Mouse (Mus musculus): ENCODE results near the gene Gpr3. TPM values are rescaled to one million over a fixed set of nuclear protein-coding genes. Genes with fewer than 3 reads are reported as not detected.
A peak's percentile ranks its signal among the peaks of the same experiment; 100 is the strongest.

The Gpr3 gene
- polyA plus RNA-seq, 1 experiment from 2014 or later: not detected

DNA sequence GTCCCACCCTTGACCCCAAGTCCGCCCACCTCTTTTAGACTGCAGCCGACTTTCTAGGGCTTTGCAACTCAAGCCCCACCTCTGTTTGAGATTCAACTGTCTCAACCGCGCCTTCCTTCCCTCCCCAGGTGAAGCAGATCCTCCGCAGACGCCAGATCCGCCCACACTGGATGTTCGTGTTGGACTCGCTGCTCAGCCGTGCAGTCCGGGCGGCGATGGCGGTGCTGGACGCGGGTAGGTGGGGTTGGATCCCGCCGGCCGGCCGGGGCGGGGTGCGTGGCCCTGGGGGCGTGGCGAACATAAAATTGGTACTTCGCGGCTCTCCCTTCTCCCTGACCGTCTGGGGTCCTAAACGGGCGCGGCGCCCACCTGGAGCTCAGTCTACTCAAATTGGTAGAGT, 38.9 kb upstream of the Gpr3 start:
- ATAC-seq (replicated peaks; ENCODE audit: low FRiP score): no peak
- Histone ChIP-seq H3K4me1 (replicated peaks; ENCODE audit: control insufficient read depth, insufficient read depth, low read length) (peaks cover 31% of the 10 kb centered on the region), H3K27ac (ENCODE audit: low read depth, low read length) (no peak overlapping the region), H3K36me3 (ENCODE audit: control insufficient read depth, insufficient read depth, low read length) (no peaks in the 10 kb centered on the region), H3K27me3 (replicated peaks; ENCODE audit: control insufficient read depth, insufficient read depth, low read length) (peaks cover 50% of the 10 kb centered on the region), H3K4me3 (ENCODE audit: low read depth, low read length) (peak overlapping the region; percentile 31), H3K4me2 (peak overlapping the region; percentile 57), H3K9ac (ENCODE audit: low read depth, low read length) (no peak overlapping the region), H3K9me3 (ENCODE audit: control insufficient read depth, low read length) (no peaks in the 10 kb centered on the region)
- no peak for DNase-seq (ENCODE audit: low spot score)
- WGBS: 20% methylated on average over 31 of the region's 31 CpGs

DNA sequence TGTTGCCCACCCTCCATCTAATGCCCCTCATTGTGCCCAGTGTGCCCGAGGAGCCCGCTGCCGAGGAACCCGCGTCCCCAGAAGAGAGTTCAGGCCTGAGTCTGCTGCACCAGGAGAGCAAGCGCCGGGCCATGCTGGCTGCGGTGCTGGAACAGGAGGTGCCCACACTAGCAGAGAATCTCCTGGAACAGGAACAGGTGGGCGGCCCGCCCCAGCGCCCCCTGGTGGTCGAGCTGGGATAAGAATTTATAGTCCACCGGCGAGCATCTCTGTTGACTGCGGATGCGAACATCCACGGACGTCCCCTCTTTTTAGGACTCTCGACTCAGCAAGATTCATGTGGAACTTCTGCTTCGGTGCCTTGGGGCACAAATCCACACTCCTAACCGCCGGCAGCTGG, 38.3 kb upstream of the Gpr3 start:
- H3K4me2 ChIP-seq: peak overlapping the region; percentile 57
- 7% methylated on average over 22 of the region's 22 CpGs for WGBS
- ATAC-seq (replicated peaks; ENCODE audit: low FRiP score) (no peak), DNase-seq (ENCODE audit: low spot score) (peak; percentile 89)
- peaks cover 48% of the 10 kb centered on the region for H3K27me3 ChIP-seq (replicated peaks; ENCODE audit: control insufficient read depth, insufficient read depth, low read length)
- no peaks in the 10 kb centered on the region for H3K9me3 ChIP-seq (ENCODE audit: control insufficient read depth, low read length)
- H3K36me3 ChIP-seq (ENCODE audit: control insufficient read depth, insufficient read depth, low read length): no peaks in the 10 kb centered on the region
- no peak overlapping the region for H3K27ac ChIP-seq (ENCODE audit: low read depth, low read length)
- no peak overlapping the region for H3K9ac ChIP-seq (ENCODE audit: low read depth, low read length)
- peaks cover 31% of the 10 kb centered on the region for H3K4me1 ChIP-seq (replicated peaks; ENCODE audit: control insufficient read depth, insufficient read depth, low read length)
- peak overlapping the region; percentile 31 for H3K4me3 ChIP-seq (ENCODE audit: low read depth, low read length)

DNA sequence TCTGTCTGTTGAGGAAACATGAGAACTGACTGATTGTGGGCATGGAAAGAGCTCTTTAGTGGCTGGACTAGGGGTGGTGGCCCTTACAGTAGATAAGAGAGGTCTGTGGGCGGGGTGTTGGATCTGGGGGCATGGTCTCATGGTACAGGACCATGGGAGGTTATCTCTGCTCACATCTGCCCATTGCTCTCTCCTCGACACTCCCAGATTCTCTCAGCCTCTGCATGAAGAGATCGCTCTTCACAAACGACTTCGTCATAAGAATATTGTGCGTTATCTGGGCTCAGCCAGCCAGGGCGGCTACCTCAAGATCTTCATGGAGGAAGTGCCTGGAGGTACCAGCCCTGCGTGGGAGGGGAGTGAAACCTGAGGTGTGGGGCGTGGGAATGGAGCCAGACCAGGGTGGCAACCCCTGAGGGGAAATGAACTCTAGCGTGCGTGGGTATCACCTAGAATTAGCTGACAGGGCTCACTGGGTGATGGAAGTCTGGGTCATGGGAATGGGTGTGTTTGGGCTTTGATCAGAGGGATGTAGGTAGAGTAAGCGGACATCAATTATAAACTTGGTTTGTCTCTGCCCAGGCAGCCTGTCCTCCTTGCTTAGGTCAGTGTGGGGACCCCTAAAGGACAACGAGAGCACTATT, 35.6 kb upstream of the Gpr3 start:
- Histone ChIP-seq H3K9me3 (ENCODE audit: control insufficient read depth, low read length) (no peaks in the 10 kb centered on the region), H3K27me3 (replicated peaks; ENCODE audit: control insufficient read depth, insufficient read depth, low read length) (peaks cover 43% of the 10 kb centered on the region), H3K4me1 (replicated peaks; ENCODE audit: control insufficient read depth, insufficient read depth, low read length) (peaks cover 49% of the 10 kb centered on the region), H3K9ac (ENCODE audit: low read depth, low read length) (peak overlapping the region; percentile 23; the same call in 1 of the 2 replicates), H3K4me2 (peak overlapping the region; percentile 52), H3K4me3 (ENCODE audit: low read depth, low read length) (peak overlapping the region; percentile 5; the same call in 1 of the 2 replicates), H3K27ac (ENCODE audit: low read depth, low read length) (peak overlapping the region; percentile 77), H3K36me3 (ENCODE audit: control insufficient read depth, insufficient read depth, low read length) (no peaks in the 10 kb centered on the region)
- DNase-seq (ENCODE audit: low spot score) (no peak), ATAC-seq (replicated peaks; ENCODE audit: low FRiP score) (peak; percentile 93)
- WGBS: 43% methylated on average over 13 of the region's 13 CpGs

GRCm38 (mm10) chr4:133247072-133247471, 34.7 kb upstream of the Gpr3 start:
- WGBS: 47% methylated on average over 15 of the region's 15 CpGs

GRCm38 (mm10) chr4:133244289-133244688, 32.0 kb upstream of the Gpr3 start:
- H3K9ac ChIP-seq (ENCODE audit: low read depth, low read length): no peak overlapping the region
- 30% methylated on average over 1 of the region's 1 CpGs for WGBS
- no peaks in the 10 kb centered on the region for H3K36me3 ChIP-seq (ENCODE audit: control insufficient read depth, insufficient read depth, low read length)
- H3K4me3 ChIP-seq (ENCODE audit: low read depth, low read length): no peak overlapping the region
- H3K4me2 ChIP-seq: peak overlapping the region; percentile 9; the same call in 1 of the 2 replicates
- DNase-seq (ENCODE audit: low spot score): no peak
- no peak for ATAC-seq (replicated peaks; ENCODE audit: low FRiP score)
- peaks cover 17% of the 10 kb centered on the region for H3K27me3 ChIP-seq (replicated peaks; ENCODE audit: control insufficient read depth, insufficient read depth, low read length)
- no peak overlapping the region for H3K27ac ChIP-seq (ENCODE audit: low read depth, low read length)
- H3K9me3 ChIP-seq (ENCODE audit: control insufficient read depth, low read length): no peaks in the 10 kb centered on the region
- peaks cover 57% of the 10 kb centered on the region for H3K4me1 ChIP-seq (replicated peaks; ENCODE audit: control insufficient read depth, insufficient read depth, low read length)

More at GRCm38 (mm10) chr4:133247072-133247471, 34.7 kb upstream of the Gpr3 start:
- Histone ChIP-seq H3K4me1 (replicated peaks; ENCODE audit: control insufficient read depth, insufficient read depth, low read length) (peaks cover 52% of the 10 kb centered on the region), H3K4me3 (ENCODE audit: low read depth, low read length) (peak overlapping the region; percentile 5; the same call in 1 of the 2 replicates), H3K9me3 (ENCODE audit: control insufficient read depth, low read length) (no peaks in the 10 kb centered on the region), H3K9ac (ENCODE audit: low read depth, low read length) (peak overlapping the region; percentile 36; the same call in 1 of the 2 replicates), H3K36me3 (ENCODE audit: control insufficient read depth, insufficient read depth, low read length) (no peaks in the 10 kb centered on the region), H3K27ac (ENCODE audit: low read depth, low read length) (peak overlapping the region; percentile 77), H3K4me2 (peak overlapping the region; percentile 52), H3K27me3 (replicated peaks; ENCODE audit: control insufficient read depth, insufficient read depth, low read length) (peaks cover 40% of the 10 kb centered on the region)
- ATAC-seq (replicated peaks; ENCODE audit: low FRiP score): no peak
- DNase-seq (ENCODE audit: low spot score): no peak

DNA sequence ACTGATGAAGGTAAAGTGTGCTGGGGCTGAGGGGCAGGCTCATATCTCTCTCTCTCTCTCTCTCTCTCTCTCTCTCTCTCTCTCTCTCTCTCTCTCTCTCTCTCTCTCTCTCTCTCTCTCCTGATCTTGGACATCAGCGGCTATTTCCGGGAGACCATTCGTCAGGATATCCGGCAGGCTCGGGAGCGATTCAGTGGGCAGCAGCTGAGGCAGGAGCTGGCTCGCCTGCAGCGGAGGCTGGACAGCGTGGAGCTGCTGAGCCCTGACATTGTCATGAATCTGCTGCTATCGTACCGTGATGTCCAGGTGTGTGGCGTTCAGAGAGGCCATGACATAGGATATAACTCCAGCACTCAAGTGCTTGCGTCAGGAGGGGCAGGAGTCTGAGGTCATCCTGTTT, 31.2 kb upstream of the Gpr3 start:
- Histone ChIP-seq H3K4me2 (peak overlapping the region; percentile 36), H3K4me3 (ENCODE audit: low read depth, low read length) (no peak overlapping the region), H3K27me3 (replicated peaks; ENCODE audit: control insufficient read depth, insufficient read depth, low read length) (peaks cover 17% of the 10 kb centered on the region), H3K9ac (ENCODE audit: low read depth, low read length) (no peak overlapping the region), H3K36me3 (ENCODE audit: control insufficient read depth, insufficient read depth, low read length) (no peaks in the 10 kb centered on the region), H3K4me1 (replicated peaks; ENCODE audit: control insufficient read depth, insufficient read depth, low read length) (peaks cover 56% of the 10 kb centered on the region), H3K27ac (ENCODE audit: low read depth, low read length) (no peak overlapping the region), H3K9me3 (ENCODE audit: control insufficient read depth, low read length) (no peaks in the 10 kb centered on the region)
- ATAC-seq (replicated peaks; ENCODE audit: low FRiP score) (no peak), DNase-seq (ENCODE audit: low spot score) (no peak)
- 45% methylated on average over 13 of the region's 13 CpGs for WGBS

- Histone ChIP-seq H3K4me1 (replicated peaks; ENCODE audit: control insufficient read depth, insufficient read depth, low read length) (peaks cover 52% of the 10 kb centered on the region), H3K4me2 (no peak overlapping the region), H3K27me3 (replicated peaks; ENCODE audit: control insufficient read depth, insufficient read depth, low read length) (peaks cover 14% of the 10 kb centered on the region), H3K36me3 (ENCODE audit: control insufficient read depth, insufficient read depth, low read length) (no peaks in the 10 kb centered on the region), H3K9me3 (ENCODE audit: control insufficient read depth, low read length) (no peaks in the 10 kb centered on the region), H3K4me3 (ENCODE audit: low read depth, low read length) (no peak overlapping the region), H3K27ac (ENCODE audit: low read depth, low read length) (no peak overlapping the region), H3K9ac (ENCODE audit: low read depth, low read length) (no peak overlapping the region)
- no peak for DNase-seq (ENCODE audit: low spot score)
- no peak for ATAC-seq (replicated peaks; ENCODE audit: low FRiP score)
- 65% methylated on average over 9 of the region's 9 CpGs for WGBS
These were observed 30.4 kb upstream of the Gpr3 start for GRCm38 (mm10) chr4:133242710-133243109.

GRCm38 (mm10) chr4:133241910-133242309, 29.6 kb upstream of the Gpr3 start:
- peak overlapping the region; percentile 53; the same call in 1 of the 2 replicates for H3K27ac ChIP-seq (ENCODE audit: low read depth, low read length)
- no peak for DNase-seq (ENCODE audit: low spot score)
- WGBS: 22% methylated on average over 11 of the region's 11 CpGs
- ATAC-seq (replicated peaks; ENCODE audit: low FRiP score): no peak
- H3K27me3 ChIP-seq (replicated peaks; ENCODE audit: control insufficient read depth, insufficient read depth, low read length): peaks cover 7% of the 10 kb centered on the region
- peaks cover 46% of the 10 kb centered on the region for H3K4me1 ChIP-seq (replicated peaks; ENCODE audit: control insufficient read depth, insufficient read depth, low read length)
- peak overlapping the region; percentile 76 for H3K4me3 ChIP-seq (ENCODE audit: low read depth, low read length)
- peak overlapping the region; percentile 71 for H3K9ac ChIP-seq (ENCODE audit: low read depth, low read length)
- H3K36me3 ChIP-seq (ENCODE audit: control insufficient read depth, insufficient read depth, low read length): no peaks in the 10 kb centered on the region
- no peaks in the 10 kb centered on the region for H3K9me3 ChIP-seq (ENCODE audit: control insufficient read depth, low read length)
- peak overlapping the region; percentile 90 for H3K4me2 ChIP-seq

Measured in liver, embryonic 11.5 days (tissue).